Mouse (Mus musculus) hindbrain, embryonic 14.5 days (tissue): ENCODE measurements around the gene Adk. TPM values are rescaled to one million over a fixed set of nuclear protein-coding genes. Genes with fewer than 3 reads are reported as not detected.

Experiments
- ATAC-seq: fragments of 200-750 bp; cut with Nextera tagmentation; 2 replicates; pipeline ENCODE4 v1.8.0; 2017; ENCODE audit warnings: moderate number of reproducible peaks, mild to moderate bottlenecking, moderate TSS enrichment, moderate library complexity; ENCODE audit not compliant: low FRiP score
- DNase-seq: peaks from one replicate; pipeline ENCODE4 v3.0.0-alpha.2; 2015; ENCODE audit warnings: low spot score
- H3K27ac ChIP-seq: fragments of 300-500 bp; sonication (generic); 2 replicates; pipeline ENCODE4 v1.5.1; 2014; ENCODE audit warnings: mild to moderate bottlenecking, moderate library complexity
- H3K27me3 ChIP-seq: fragments of 300-500 bp; sonication (generic); 2 replicates; pipeline ENCODE4 v1.6.1; 2014; ENCODE audit warnings: mild to moderate bottlenecking, low read length, mixed read lengths; ENCODE audit not compliant: control insufficient read depth, insufficient read depth
- H3K36me3 ChIP-seq: fragments of 300-500 bp; sonication (generic); replicated peaks from 2 replicates; pipeline ENCODE4 v1.6.1; 2014; ENCODE audit not compliant: control insufficient read depth, insufficient read depth
- H3K4me1 ChIP-seq: fragments of 300-500 bp; sonication (generic); replicated peaks from 2 replicates; pipeline ENCODE4 v1.6.1; 2014; ENCODE audit warnings: antibody characterized with exemption, low read length, mixed read lengths; ENCODE audit not compliant: control insufficient read depth, insufficient read depth
- H3K4me2 ChIP-seq: fragments of 300-500 bp; sonication (generic); replicated peaks from 2 replicates; pipeline ENCODE4 v1.6.1; 2014; ENCODE audit warnings: mild to moderate bottlenecking, moderate library complexity
- H3K4me3 ChIP-seq: fragments of 300-500 bp; sonication (generic); replicated peaks from 2 replicates; pipeline ENCODE4 v1.5.1; 2014; ENCODE audit warnings: mild to moderate bottlenecking, low read length
- H3K9ac ChIP-seq: fragments of 300-500 bp; sonication (generic); 2 replicates; pipeline ENCODE4 v1.6.1; 2014
- H3K9me3 ChIP-seq: fragments of 300-500 bp; sonication (generic); 2 replicates; pipeline ENCODE4 v1.6.1; 2016; ENCODE audit warnings: low read length; ENCODE audit not compliant: control insufficient read depth
- WGBS: fragments of 180-500 bp; shearing (Covaris S2); extraction: QIAGEN DNeasy Blood & Tissue Kit; methylation state at CpG from one replicate; pipeline ENCODE4 v1.1.7; 2014; 5-methylcytosine and 5-hydroxymethylcytosine counted together
- polyA plus RNA-seq: library from polyadenylated mRNA; unstranded; fragments of >200 nt; fragmentation: Nextera tagmentation; extraction: Ambion mirVana; gene quantifications from 2 replicates; pipeline ENCODE4 v1.2.1, GENCODE M21; 2014

Adk gene
- polyA plus RNA-seq, 1 experiment from 2014 or later: 40.2 TPM

DNA sequence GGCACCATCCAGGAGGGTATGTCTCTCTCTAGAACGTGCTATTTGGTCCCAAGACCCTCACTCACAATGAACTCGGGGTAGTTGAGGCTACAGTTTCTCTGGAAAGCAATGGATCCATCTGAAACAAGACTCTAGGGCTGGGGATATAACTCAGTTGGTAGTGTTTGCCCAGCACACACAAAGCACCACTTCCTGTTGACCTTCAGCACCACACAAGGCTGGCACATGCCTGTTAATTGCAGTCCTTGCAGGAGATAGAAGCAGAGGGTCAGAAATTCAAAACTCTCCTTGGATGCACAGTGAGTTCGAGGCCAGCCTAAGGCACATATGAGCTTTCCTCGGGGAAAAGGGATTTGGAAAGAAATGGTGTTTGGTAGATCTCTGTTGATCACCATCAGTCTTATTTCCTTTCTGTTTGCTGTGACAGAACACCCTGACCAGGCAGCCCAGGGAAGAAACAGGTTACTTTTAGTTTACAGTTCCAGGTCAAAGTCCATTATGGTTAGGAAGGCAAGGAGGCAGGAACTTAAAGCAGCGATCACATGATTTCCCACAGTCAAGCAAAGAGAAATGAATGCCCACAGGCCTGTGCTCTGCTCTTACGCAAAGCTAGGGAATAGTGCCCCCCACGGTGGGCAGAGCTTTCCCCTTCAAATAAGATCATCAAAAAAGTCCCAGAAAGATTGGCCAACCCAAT is 403.4 kb downstream of the Adk start:
- Histone ChIP-seq H3K27ac (no peak overlapping the region), H3K27me3 (no peaks in the 10 kb centered on the region), H3K9me3 (no peaks in the 10 kb centered on the region), H3K4me1 (no peaks in the 10 kb centered on the region), H3K4me3 (no peak overlapping the region), H3K36me3 (no peaks in the 10 kb centered on the region), H3K9ac (no peak overlapping the region), H3K4me2 (no peak overlapping the region)
- 92% methylated on average over 7 of the region's 7 CpGs for WGBS
- ATAC-seq (no peak), DNase-seq (no peak)

DNA sequence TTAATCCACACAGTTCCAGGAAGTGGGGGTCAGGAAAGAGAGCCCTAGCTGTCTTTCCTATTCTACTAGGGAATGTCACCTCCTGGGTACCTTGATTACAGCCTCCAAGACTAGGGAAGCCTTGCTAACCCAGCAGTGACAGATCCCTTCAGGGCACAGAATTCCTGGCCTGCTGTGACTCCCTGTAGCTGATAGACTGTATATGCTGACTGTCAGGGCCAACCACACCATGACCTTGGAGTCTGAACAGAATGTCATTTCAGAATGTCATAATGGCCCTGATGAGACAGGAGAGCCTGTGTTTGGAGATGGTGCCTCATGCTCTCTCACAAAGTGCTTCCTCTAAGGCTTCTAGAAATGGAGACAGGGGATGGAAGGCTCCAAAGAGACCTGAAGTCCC is 404.2 kb downstream of the Adk start:
- Histone ChIP-seq H3K4me3 (no peak overlapping the region), H3K4me2 (no peak overlapping the region), H3K27me3 (no peaks in the 10 kb centered on the region), H3K9me3 (no peaks in the 10 kb centered on the region), H3K27ac (no peak overlapping the region), H3K36me3 (no peaks in the 10 kb centered on the region), H3K4me1 (no peaks in the 10 kb centered on the region), H3K9ac (no peak overlapping the region)
- DNase-seq (no peak), ATAC-seq (no peak)

DNA sequence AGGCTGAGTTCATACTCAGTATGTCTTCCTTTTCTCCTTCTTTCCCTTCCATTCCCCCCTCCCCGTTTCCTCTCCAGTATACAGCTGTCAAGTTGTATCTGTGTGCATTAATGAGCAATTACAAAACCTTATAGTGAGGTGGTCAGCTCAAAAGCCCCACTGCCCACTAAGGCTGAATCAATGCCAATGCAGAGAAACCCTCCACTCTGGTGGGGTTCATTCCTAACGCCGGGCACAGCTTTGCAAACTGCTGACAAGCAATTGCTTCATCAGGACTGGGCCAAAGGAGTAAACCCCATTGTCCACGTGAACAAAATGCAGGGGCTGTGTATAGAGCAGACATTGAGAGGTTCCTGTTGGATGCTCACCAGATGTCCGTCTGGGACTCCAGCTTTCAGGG is 405.5 kb downstream of the Adk start:
- Histone ChIP-seq H3K9me3 (no peaks in the 10 kb centered on the region), H3K27me3 (no peaks in the 10 kb centered on the region), H3K4me1 (no peaks in the 10 kb centered on the region), H3K9ac (no peak overlapping the region), H3K36me3 (no peaks in the 10 kb centered on the region), H3K4me3 (no peak overlapping the region), H3K27ac (no peak overlapping the region), H3K4me2 (no peak overlapping the region)
- DNase-seq: no peak
- ATAC-seq: no peak
- WGBS: 73% methylated on average over 5 of the region's 5 CpGs

DNA sequence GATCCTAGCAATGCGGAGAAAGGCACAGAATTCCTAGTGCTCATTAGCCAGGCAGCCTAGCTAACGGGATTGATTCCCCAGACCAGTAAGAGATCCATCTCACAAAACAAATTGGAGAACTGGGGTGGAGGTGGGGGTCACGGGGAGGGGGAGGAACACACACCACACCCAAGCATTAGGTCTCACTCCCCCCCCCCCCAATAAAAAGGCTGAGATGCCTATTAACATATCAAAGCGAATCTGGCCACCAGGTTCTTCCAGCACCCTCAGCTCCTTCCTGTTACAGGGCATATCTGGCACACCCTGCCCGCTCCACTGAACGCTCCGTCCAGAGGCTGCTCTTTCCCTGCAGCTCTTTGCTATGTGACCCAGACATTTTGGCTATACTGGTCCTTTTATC is 406.3 kb downstream of the Adk start:
- H3K4me3 ChIP-seq: no peak overlapping the region
- H3K27ac ChIP-seq: no peak overlapping the region
- H3K4me2 ChIP-seq: no peak overlapping the region
- H3K27me3 ChIP-seq: no peaks in the 10 kb centered on the region
- H3K4me1 ChIP-seq: no peaks in the 10 kb centered on the region
- WGBS: 82% methylated on average over 7 of the region's 7 CpGs
- DNase-seq (no peak), ATAC-seq (no peak)
- no peaks in the 10 kb centered on the region for H3K36me3 ChIP-seq
- no peaks in the 10 kb centered on the region for H3K9me3 ChIP-seq
- no peak overlapping the region for H3K9ac ChIP-seq

DNA sequence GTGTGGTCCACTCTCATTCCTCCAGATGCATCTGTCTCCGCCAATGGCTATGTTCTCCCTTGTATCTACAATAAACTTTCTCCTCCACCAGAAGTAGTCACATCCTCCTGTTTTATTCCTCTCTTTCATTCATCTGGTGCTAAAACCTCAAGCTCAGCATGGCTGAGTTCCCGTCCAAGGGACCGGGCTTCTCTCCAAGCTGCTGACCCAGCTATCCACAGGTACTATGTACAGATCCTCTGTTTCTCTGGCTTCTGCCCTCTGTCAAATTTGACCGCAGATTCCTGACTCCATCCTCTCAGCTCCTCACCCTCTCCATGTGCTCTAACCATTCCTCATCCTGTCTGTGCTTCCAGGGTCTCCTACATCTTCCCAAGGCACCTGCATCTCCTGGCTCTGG is 406.8 kb downstream of the Adk start:
- Histone ChIP-seq H3K9ac (no peak overlapping the region), H3K4me2 (no peak overlapping the region), H3K4me3 (no peak overlapping the region), H3K27me3 (no peaks in the 10 kb centered on the region), H3K27ac (no peak overlapping the region), H3K4me1 (no peaks in the 10 kb centered on the region), H3K36me3 (no peaks in the 10 kb centered on the region), H3K9me3 (no peaks in the 10 kb centered on the region)
- 87% methylated on average over 4 of the region's 4 CpGs for WGBS
- DNase-seq (no peak), ATAC-seq (no peak)

DNA sequence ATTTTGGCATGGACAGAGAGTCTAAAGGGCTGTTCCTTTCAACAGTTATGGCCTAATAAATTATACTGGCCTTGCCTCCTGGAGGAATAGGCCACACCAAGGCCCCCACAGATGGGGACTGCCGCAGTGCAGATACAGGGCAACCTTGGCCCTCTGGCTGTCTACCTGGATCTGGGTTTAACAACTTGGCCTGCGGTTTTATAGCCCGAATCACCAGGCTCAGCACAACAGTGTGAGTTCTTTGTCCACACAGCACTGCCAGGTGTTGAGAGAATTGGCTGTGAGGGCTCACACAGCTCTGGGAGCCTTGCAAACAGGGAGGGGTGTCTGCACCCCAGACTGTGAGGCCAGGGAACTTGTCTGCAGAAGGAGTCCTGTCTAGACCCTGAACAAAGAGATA is 410.0 kb downstream of the Adk start:
- Histone ChIP-seq H3K9ac (no peak overlapping the region), H3K9me3 (no peaks in the 10 kb centered on the region), H3K27me3 (no peaks in the 10 kb centered on the region), H3K27ac (no peak overlapping the region), H3K4me2 (no peak overlapping the region), H3K4me3 (no peak overlapping the region), H3K36me3 (no peaks in the 10 kb centered on the region), H3K4me1 (no peaks in the 10 kb centered on the region)
- 94% methylated on average over 3 of the region's 3 CpGs for WGBS
- no peak for DNase-seq
- ATAC-seq: no peak

DNA sequence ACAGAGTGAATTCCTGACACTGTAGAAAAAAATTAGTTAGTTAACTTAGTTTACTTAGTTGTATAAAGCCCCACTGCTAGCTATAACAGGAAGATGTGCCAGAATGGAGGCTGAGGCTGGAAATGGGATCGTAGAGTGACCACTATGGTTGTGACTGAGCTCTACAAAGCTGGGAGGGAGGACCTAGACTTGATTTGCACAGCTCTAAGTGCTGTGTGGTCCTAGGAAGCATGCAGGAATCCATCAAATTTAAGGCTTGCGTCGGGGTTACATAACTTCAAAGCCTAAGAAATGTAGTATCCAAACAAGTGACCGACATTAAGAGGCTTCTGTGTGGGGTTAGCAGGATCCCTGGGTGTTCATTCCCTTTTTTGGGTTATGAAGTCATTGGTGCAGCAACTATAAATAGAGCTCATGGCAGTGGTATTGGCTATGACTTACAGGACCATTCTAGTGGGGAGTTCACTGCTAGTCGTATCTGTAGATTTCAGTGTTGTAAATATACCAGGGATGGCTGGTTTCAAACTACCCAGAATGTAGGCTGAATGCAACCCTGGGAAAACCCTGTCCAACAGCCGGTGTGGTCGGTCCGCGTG is 410.8 kb downstream of the Adk start:
- H3K4me1 ChIP-seq: no peaks in the 10 kb centered on the region
- 94% methylated on average over 9 of the region's 9 CpGs for WGBS
- no peaks in the 10 kb centered on the region for H3K36me3 ChIP-seq
- DNase-seq (no peak), ATAC-seq (no peak)
- no peak overlapping the region for H3K4me2 ChIP-seq
- H3K9me3 ChIP-seq: no peaks in the 10 kb centered on the region
- H3K9ac ChIP-seq: no peak overlapping the region
- no peak overlapping the region for H3K27ac ChIP-seq
- H3K27me3 ChIP-seq: no peaks in the 10 kb centered on the region
- no peak overlapping the region for H3K4me3 ChIP-seq

DNA sequence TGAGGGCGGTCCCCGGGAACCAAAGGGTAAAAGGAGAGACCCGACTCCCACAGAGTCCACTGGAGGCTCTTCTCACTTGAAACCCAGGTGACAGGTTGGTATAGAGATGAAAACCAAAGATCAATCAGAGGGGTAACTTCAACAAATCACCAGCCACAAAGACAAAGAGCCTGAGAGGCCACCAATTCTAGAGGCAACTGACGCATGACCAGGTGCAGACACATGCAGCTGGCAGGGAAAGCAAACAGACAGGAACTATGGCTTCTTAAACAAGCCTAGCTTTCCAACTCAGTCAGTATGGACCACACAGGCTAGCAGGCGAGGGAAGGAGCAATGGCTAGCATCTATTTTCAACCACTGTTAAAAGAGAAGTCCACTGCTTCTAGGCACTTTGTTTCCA is 418.0 kb downstream of the Adk start:
- H3K27ac ChIP-seq: no peak overlapping the region
- ATAC-seq (no peak), DNase-seq (no peak)
- no peak overlapping the region for H3K4me3 ChIP-seq
- H3K9me3 ChIP-seq: no peaks in the 10 kb centered on the region
- H3K36me3 ChIP-seq: no peaks in the 10 kb centered on the region
- H3K9ac ChIP-seq: no peak overlapping the region
- H3K27me3 ChIP-seq: no peaks in the 10 kb centered on the region
- H3K4me1 ChIP-seq: no peaks in the 10 kb centered on the region
- 87% methylated on average over 5 of the region's 5 CpGs for WGBS
- no peak overlapping the region for H3K4me2 ChIP-seq

DNA sequence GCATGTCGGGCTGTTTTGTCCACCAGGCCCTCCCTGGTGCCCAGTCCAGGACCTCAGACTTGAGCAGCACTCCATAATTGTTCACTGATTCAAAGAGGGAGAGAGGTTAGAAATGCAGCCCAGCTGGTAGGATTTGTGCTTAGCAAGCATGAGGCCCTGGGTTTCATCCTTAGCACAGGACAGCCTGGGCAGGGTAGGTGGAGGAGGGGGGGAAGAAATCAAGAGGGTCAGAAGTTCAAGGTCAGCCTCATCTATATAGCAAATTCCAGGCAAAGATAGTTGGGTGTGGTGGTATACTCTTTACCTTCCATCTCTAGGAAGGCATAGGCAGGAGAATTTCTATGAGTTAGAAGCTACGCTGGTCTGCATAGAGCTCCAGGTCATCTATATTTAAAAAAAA is 419.6 kb downstream of the Adk start:
- Histone ChIP-seq H3K4me3 (no peak overlapping the region), H3K9ac (no peak overlapping the region), H3K9me3 (no peaks in the 10 kb centered on the region), H3K27ac (no peak overlapping the region), H3K4me1 (no peaks in the 10 kb centered on the region), H3K27me3 (no peaks in the 10 kb centered on the region), H3K4me2 (no peak overlapping the region), H3K36me3 (no peaks in the 10 kb centered on the region)
- WGBS: 94% methylated on average over 2 of the region's 2 CpGs
- ATAC-seq (no peak), DNase-seq (no peak)
